Mouse (Mus musculus): ENCODE measurements around the gene D930048N14Rik. TPM values are rescaled to one million over a fixed set of nuclear protein-coding genes. Genes with fewer than 3 reads are reported as not detected.
"Not testable (repeated sequence)": the region's sequence is repeated elsewhere in the genome, so short reads cannot be mapped to it uniquely, and the experiment has no call there.

The D930048N14Rik gene
- total RNA-seq, 2 experiments from 2014 or later = 1.4 to 2.1 TPM

GRCm38 (mm10) chr11:51688330-51689328 lies 37.9 kb downstream of the D930048N14Rik start, which contains the start of gene 0610009B22Rik:
Gene 0610009B22Rik, minus strand, starts transcription at chr11:51688874.
- intact Hi-C loops (cut with DNase I) = loop anchor here (5.0 to 10.0 kb wide), 2 partner anchors 51 to 404 kb away; partner anchors contain the start of genes Col23a1 and Rmnd5b
- peak; percentile 100 for DNase-seq

GRCm38 (mm10) chr11:51689343-51689742 lies 38.6 kb downstream of the D930048N14Rik start:
- intact Hi-C loops (cut with DNase I) = loop anchor here (5.0 to 10.0 kb wide), 2 partner anchors 52 to 405 kb away; partner anchors contain the start of genes Col23a1 and Rmnd5b
- no peak for DNase-seq

DNA sequence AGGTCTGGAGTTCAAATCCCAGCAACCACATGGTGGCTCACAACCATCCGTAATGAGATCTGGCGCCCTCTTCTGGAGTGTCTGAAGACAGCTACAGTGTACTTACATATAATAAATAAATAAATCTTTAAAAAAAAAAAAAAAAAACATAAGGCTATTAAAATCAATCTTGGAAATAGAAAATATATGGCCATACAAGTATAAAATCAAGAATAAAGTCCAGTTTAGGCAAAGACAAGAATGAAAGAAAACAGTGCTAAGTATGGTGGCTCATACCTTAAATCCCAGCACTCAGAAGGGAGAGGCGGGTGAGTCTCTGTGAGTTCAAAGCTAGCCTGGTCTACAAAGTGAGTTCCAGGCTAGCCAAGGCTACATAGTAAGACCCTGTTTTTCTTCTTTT lies 39.8 kb downstream of the D930048N14Rik start:
- intact Hi-C loops (cut with DNase I); DNase-seq: not testable (repeated sequence)

GRCm38 (mm10) chr11:51694984-51695383 lies 44.2 kb downstream of the D930048N14Rik start:
- DNase-seq = no peak
- intact Hi-C loops (cut with DNase I) = no loop called here

GRCm38 (mm10) chr11:51702831-51703230 lies 52.1 kb downstream of the D930048N14Rik start:
- DNase-seq = no peak
- intact Hi-C loops (cut with DNase I) = no loop called here

DNA sequence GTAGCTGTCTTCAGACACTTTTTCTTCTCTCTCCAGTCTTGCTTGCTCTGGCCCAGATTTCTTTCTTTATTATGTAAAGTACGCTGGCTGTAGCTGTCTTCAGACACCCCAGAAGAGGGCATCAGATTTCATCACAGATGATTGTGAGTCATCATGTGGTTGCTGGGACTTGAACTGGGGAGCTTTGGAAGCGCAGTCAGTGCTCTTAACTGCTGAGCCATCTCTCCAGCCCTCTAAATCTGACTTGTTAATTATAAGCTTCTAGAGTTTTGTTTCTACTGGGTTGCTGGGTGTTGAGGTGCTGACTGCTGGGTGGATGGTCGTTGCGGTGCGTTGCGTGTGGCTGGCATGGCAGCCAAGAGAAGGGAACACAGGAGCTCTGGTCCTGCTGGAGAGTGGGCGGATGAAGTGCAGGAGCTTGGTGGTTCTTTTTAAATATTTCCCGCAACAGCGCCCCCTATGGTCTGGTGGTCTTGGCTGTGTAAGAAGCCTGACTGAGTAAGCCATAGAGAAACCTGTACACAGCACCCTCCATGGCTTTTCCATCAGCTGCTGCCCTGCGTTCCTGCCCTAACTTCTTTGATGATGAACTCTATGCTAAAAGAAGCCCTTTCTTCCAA lies 52.7 kb downstream of the D930048N14Rik start:
- intact Hi-C loops (cut with DNase I) = no loop called here
- DNase-seq = peak in 1 of 2 experiments; percentile 31

GRCm38 (mm10) chr11:51706451-51706850 lies 55.7 kb downstream of the D930048N14Rik start:
- intact Hi-C loops (cut with DNase I) = no loop called here
- no peak for DNase-seq

GRCm38 (mm10) chr11:51707080-51707479 lies 56.3 kb downstream of the D930048N14Rik start:
- intact Hi-C loops (cut with DNase I) = no loop called here
- no peak for DNase-seq

Other genes with a start within 250 kb of the D930048N14Rik start
- 10 to 100 TPM; 10.5 to 12.1 TPM for gene Phykpl, start 66.2 kb upstream of the D930048N14Rik start, total RNA-seq (2021)
- 100 to 1,000 TPM; 237 to 257 TPM for gene Hnrnpab, start 44.1 kb upstream of the D930048N14Rik start, total RNA-seq (2021)
- 10 to 100 TPM; 30.5 to 30.9 TPM for gene Nhp2, start 31.2 kb upstream of the D930048N14Rik start, total RNA-seq (2021)
- 10 to 100 TPM; 24.1 to 25.4 TPM for gene Rmnd5b, start 15.1 kb upstream of the D930048N14Rik start, total RNA-seq (2021)
- gene N4bp3, start 112 bp upstream of the D930048N14Rik start, total RNA-seq (2021) = 10 to 100 TPM; 35.0 to 40.5 TPM
- 10 to 100 TPM; 27.5 to 30.1 TPM for gene 0610009B22Rik, start 37.9 kb downstream of the D930048N14Rik start, total RNA-seq (2021)
- gene Sec24a, start 112.7 kb downstream of the D930048N14Rik start, total RNA-seq (2021) = 10 to 100 TPM; 22.4 to 22.8 TPM
- 10 to 100 TPM; 94.0 to 96.2 TPM for gene Sar1b, start 112.7 kb downstream of the D930048N14Rik start, total RNA-seq (2021)
- 1 to 10 TPM; 3.5 to 6.6 TPM for gene Jade2, start 206.7 kb downstream of the D930048N14Rik start, total RNA-seq (2021)